Mouse (Mus musculus): ENCODE measurements at regions not wholly inside any gene's neighbourhood (a gene's known extent, or its start where the extent isn't known, plus 50 kb on each side); places are given as distances from the start of the nearest gene placed in this dataset.

GRCm38 (mm10) chr8:118017261-118017660 lies 215.5 kb upstream of the Mphosph6 start:
- TF ChIP-seq EP300 (optimal IDR thresholded peaks at IDR 0.05) (no peak), CTCF (IDR thresholded peaks at IDR 0.05; ENCODE audit: low read depth) (no peak)
